Mouse (Mus musculus) CH12.LX (cell line): ENCODE data around the gene Sox4. TPM values are rescaled to one million over a fixed set of nuclear protein-coding genes. Genes with fewer than 3 reads are reported as not detected.

Experiments used
- DNase-seq: peaks from one replicate; pipeline ENCODE4 v3.0.0-alpha.2; 2013; ENCODE audit errors: extremely low read depth
- H3K27ac ChIP-seq: 2 replicates; pipeline ENCODE4 v1.5.1; 2012; ENCODE audit warnings: low read depth, mild to moderate bottlenecking, control low read depth, moderate library complexity; ENCODE audit not compliant: insufficient read depth
- H3K27me3 ChIP-seq: replicated peaks from 2 replicates; pipeline ENCODE3; 2012; ENCODE audit warnings: inconsistent platforms
- H3K36me3 ChIP-seq, 2 experiments: replicated peaks in 1 of 2; 2 replicates each; pipeline versions ENCODE3 to v1.6.1; 2012; ENCODE audit warnings: inconsistent platforms in 1 of 2, low read length in 1 of 2, mild to moderate bottlenecking in 1 of 2, mixed read lengths in 1 of 2, moderate library complexity in 1 of 2; ENCODE audit not compliant: control insufficient read depth in 1 of 2, insufficient read depth in 1 of 2
- H3K4me1 ChIP-seq, 2 experiments: 2 replicates each; pipeline ENCODE4 v1.6.1; 2012; ENCODE audit warnings: inconsistent platforms in 1 of 2, moderate library complexity in 1 of 2; ENCODE audit not compliant: insufficient read depth in 2 of 2, control insufficient read depth in 1 of 2
- H3K4me2 ChIP-seq: 2 replicates; pipeline ENCODE4 v1.6.1; 2012; ENCODE audit warnings: low read depth, mild to moderate bottlenecking, control low read depth; ENCODE audit not compliant: poor library complexity, insufficient read depth, severe bottlenecking
- H3K4me3 ChIP-seq, 3 experiments: fragments of 150-350 bp in 1 of 3; sonication (generic) in 1 of 3; replicated peaks in 1 of 3; 2 replicates each; pipeline versions ENCODE3 to v1.5.1; 2011 to 2012; ENCODE audit warnings: low read depth in 2 of 3, low read length in 2 of 3, mild to moderate bottlenecking in 2 of 3, moderate library complexity in 2 of 3, control low read depth in 1 of 3, improper control_type of control experiment in 1 of 3, inconsistent platforms in 1 of 3, mixed read lengths in 1 of 3; ENCODE audit not compliant: poor library complexity in 1 of 3
- H3K79me2 ChIP-seq: replicated peaks from 2 replicates; pipeline ENCODE4 v1.6.1; 2012; ENCODE audit warnings: mild to moderate bottlenecking, moderate library complexity; ENCODE audit not compliant: control insufficient read depth, poor library complexity, insufficient read depth, severe bottlenecking; ENCODE audit errors: extremely low read depth
- H3K9ac ChIP-seq: 2 replicates; pipeline ENCODE4 v1.6.1; 2012; ENCODE audit warnings: low read depth, mild to moderate bottlenecking, control low read depth, moderate library complexity; ENCODE audit not compliant: insufficient read depth
- H3K9me3 ChIP-seq: replicated peaks from 2 replicates; pipeline ENCODE3; 2012; ENCODE audit warnings: low read length, inconsistent platforms, mixed read lengths
- BHLHE40 ChIP-seq: IDR thresholded peaks from 2 replicates; pipeline ENCODE4 v1.6.1; 2011; ENCODE audit warnings: mild to moderate bottlenecking, low read depth, low read length, improper control_type of control experiment
- CHD1 ChIP-seq: IDR thresholded peaks from 2 replicates; pipeline ENCODE4 v1.6.1; 2012; ENCODE audit warnings: low read depth, low read length, improper control_type of control experiment, inconsistent platforms
- CHD2 ChIP-seq: IDR thresholded peaks from 2 replicates; pipeline ENCODE4 v1.6.1; 2011; ENCODE audit warnings: low read length, improper control_type of control experiment
- ELF1 ChIP-seq: IDR thresholded peaks from 2 replicates; pipeline ENCODE4 v1.6.1; 2014; ENCODE audit warnings: low read depth, mild to moderate bottlenecking, inconsistent platforms, low read length, improper control_type of control experiment
- ETS1 ChIP-seq: conservative IDR thresholded peaks from 2 replicates; pipeline ENCODE4 v1.6.1; 2012; ENCODE audit warnings: low read depth, mild to moderate bottlenecking, inconsistent platforms, low read length, improper control_type of control experiment, moderate library complexity
- GABPA ChIP-seq: IDR thresholded peaks from 2 replicates; pipeline ENCODE4 v1.6.1; 2012; ENCODE audit warnings: low read depth, low read length, improper control_type of control experiment, inconsistent platforms; ENCODE audit not compliant: insufficient replicate concordance
- HCFC1 ChIP-seq: IDR thresholded peaks from 2 replicates; pipeline ENCODE4 v1.6.1; 2012; ENCODE audit warnings: low read depth, mild to moderate bottlenecking, inconsistent platforms, low read length, improper control_type of control experiment
- JUN ChIP-seq: IDR thresholded peaks from 2 replicates; pipeline ENCODE4 v1.6.1; 2011; ENCODE audit warnings: low read depth, mild to moderate bottlenecking, low read length, improper control_type of control experiment, moderate library complexity; ENCODE audit not compliant: insufficient read depth
- KAT2A ChIP-seq: IDR thresholded peaks from 2 replicates; pipeline ENCODE4 v1.6.1; 2012; ENCODE audit warnings: low read length, improper control_type of control experiment, inconsistent platforms; ENCODE audit not compliant: insufficient replicate concordance
- MAFK ChIP-seq: IDR thresholded peaks from 2 replicates; pipeline ENCODE4 v1.6.1; 2011; ENCODE audit warnings: low read length, improper control_type of control experiment; ENCODE audit not compliant: insufficient replicate concordance
- MAX ChIP-seq: IDR thresholded peaks from 2 replicates; pipeline ENCODE4 v1.6.1; 2011; ENCODE audit warnings: low read length, improper control_type of control experiment
- MXI1 ChIP-seq: IDR thresholded peaks from 2 replicates; pipeline ENCODE4 v1.6.1; 2011; ENCODE audit warnings: mild to moderate bottlenecking, low read depth, low read length, improper control_type of control experiment
- MYC ChIP-seq: IDR thresholded peaks from 2 replicates; pipeline ENCODE4 v1.6.1; 2011; ENCODE audit warnings: low read depth, mild to moderate bottlenecking, improper control_type of control experiment, low read length
- NELFE ChIP-seq: IDR thresholded peaks from 2 replicates; pipeline ENCODE4 v1.6.1; 2011; ENCODE audit warnings: low read depth, low read length, improper control_type of control experiment
- PAX5 ChIP-seq: IDR thresholded peaks from 2 replicates; pipeline ENCODE4 v1.6.1; 2012; ENCODE audit warnings: low read length, inconsistent platforms, mixed read lengths
- RAD21 ChIP-seq: IDR thresholded peaks from 2 replicates; pipeline ENCODE4 v1.6.1; 2011; ENCODE audit warnings: low read depth, mild to moderate bottlenecking, low read length, improper control_type of control experiment, moderate library complexity
- RCOR1 ChIP-seq: conservative IDR thresholded peaks from 2 replicates; pipeline ENCODE4 v1.6.1; 2012; ENCODE audit warnings: low read depth, mild to moderate bottlenecking, inconsistent platforms, low read length, improper control_type of control experiment
- SMC3 ChIP-seq: IDR thresholded peaks from 2 replicates; pipeline ENCODE4 v1.6.1; 2011; ENCODE audit warnings: low read depth, low read length, improper control_type of control experiment
- TBP ChIP-seq: conservative IDR thresholded peaks from 2 replicates; pipeline ENCODE4 v1.6.1; 2011; ENCODE audit warnings: low read depth, low read length, improper control_type of control experiment
- TCF12 ChIP-seq: IDR thresholded peaks from 2 replicates; pipeline ENCODE4 v1.6.1; 2014; ENCODE audit warnings: low read depth, mild to moderate bottlenecking, inconsistent platforms, low read length, improper control_type of control experiment
- UBTF ChIP-seq: IDR thresholded peaks from 2 replicates; pipeline ENCODE4 v1.6.1; 2012; ENCODE audit warnings: low read depth, mild to moderate bottlenecking, inconsistent platforms, low read length, improper control_type of control experiment, moderate library complexity
- USF1 ChIP-seq: IDR thresholded peaks from 2 replicates; pipeline ENCODE4 v1.6.1; 2014; ENCODE audit warnings: low read depth, mild to moderate bottlenecking, inconsistent platforms, low read length, improper control_type of control experiment
- dilution Hi-C: fragments of 300-500 bp; cut with MboI; formaldehyde crosslinking; loops from 2 replicates; pipeline ENCODE4 v1.14.3; 2020; ENCODE audit warnings: low sequenced_read_pairs; ENCODE audit not compliant: extremely low pct_unique_long_range_greater_than_20kb, extremely low pct_ligation_motif_present
- in situ Hi-C: fragments of 300-500 bp; cut with MboI; formaldehyde crosslinking; loops from 3 replicates; pipeline ENCODE4 v1.14.3; 2019; ENCODE audit warnings: low sequenced_read_pairs, low pct_ligation_motif_present, low pct_unique_long_range_greater_than_20kb, mixed read lengths
- polyA plus RNA-seq: library from polyadenylated mRNA; unstranded; fragments of >175 nt; gene quantifications from 2 replicates; pipeline ENCODE4 v1.2.1, GENCODE M21; 2012; ENCODE audit warnings: low read depth; ENCODE audit not compliant: insufficient read length
- total RNA-seq, 2 experiments: library from RNA; depleted of rRNA; stranded (reverse); fragments of 300-350 nt in 1 of 2; fragments of >200 nt in 1 of 2; gene quantifications; 2 replicates each; pipeline ENCODE4 v1.2.3; 2012 to 2014

The Sox4 gene
- total and polyA plus RNA-seq, 3 experiments: not detected

GRCm38 (mm10) chr13:28931776-28932175 is 21.7 kb downstream of the Sox4 start:
- no peak overlapping the region for H3K9ac ChIP-seq
- dilution Hi-C loops (no loop called here), in situ Hi-C loops (no loop called here)
- H3K4me3 ChIP-seq: no peak overlapping the region
- H3K4me1 ChIP-seq: peaks cover 0 to 25% of the 10 kb centered on the region in 2 experiments; a peak in 2 of 4 replicates
- TF ChIP-seq PAX5: no peak
- no peak for TF ChIP-seq GABPA
- TF ChIP-seq ETS1: peak; percentile 63
- no peak for TF ChIP-seq TBP
- TF ChIP-seq UBTF: no peak
- no peak for TF ChIP-seq ELF1
- TF ChIP-seq NELFE: no peak
- no peak overlapping the region for H3K4me2 ChIP-seq
- no peaks in the 10 kb centered on the region for H3K9me3 ChIP-seq
- peak; percentile 15 for DNase-seq
- no peaks in the 10 kb centered on the region for H3K79me2 ChIP-seq
- no peaks in the 10 kb centered on the region for H3K27me3 ChIP-seq
- H3K36me3 ChIP-seq: no peaks in the 10 kb centered on the region
- H3K27ac ChIP-seq: no peak overlapping the region

- Histone ChIP-seq H3K4me1 (peaks cover 0 to 25% of the 10 kb centered on the region in 2 experiments; a peak in 2 of 4 replicates), H3K4me3 (no peak overlapping the region), H3K27me3 (no peaks in the 10 kb centered on the region), H3K4me2 (no peak overlapping the region), H3K36me3 (no peaks in the 10 kb centered on the region), H3K9me3 (no peaks in the 10 kb centered on the region), H3K79me2 (no peaks in the 10 kb centered on the region), H3K9ac (no peak overlapping the region), H3K27ac (no peak overlapping the region)
- TF ChIP-seq CHD1 (no peak), RAD21 (no peak), MAFK (no peak), BHLHE40 (no peak), SMC3 (no peak), JUN (no peak), CHD2 (no peak), MXI1 (no peak), UBTF (no peak), RCOR1 (no peak), MYC (no peak), TCF12 (no peak), MAX (no peak), USF1 (no peak), NELFE (no peak), KAT2A (no peak), HCFC1 (no peak), TBP (no peak), GABPA (no peak)
- no peak for DNase-seq
- in situ Hi-C loops: no loop called here
- dilution Hi-C loops: no loop called here
Measured at GRCm38 (mm10) chr13:28931266-28931665, 22.2 kb downstream of the Sox4 start.
